Mouse (Mus musculus) CH12.LX (cell line): Measurements from ENCODE around the gene Pde4d. TPM values are rescaled to one million over a fixed set of nuclear protein-coding genes. Genes with fewer than 3 reads are reported as not detected.

Experiments used
- DNase-seq: peaks from one replicate; pipeline ENCODE4 v3.0.0-alpha.2; 2013; ENCODE audit errors: extremely low read depth
- H3K27ac ChIP-seq: 2 replicates; pipeline ENCODE4 v1.5.1; 2012; ENCODE audit warnings: low read depth, mild to moderate bottlenecking, control low read depth, moderate library complexity; ENCODE audit not compliant: insufficient read depth
- H3K27me3 ChIP-seq: replicated peaks from 2 replicates; pipeline ENCODE3; 2012; ENCODE audit warnings: inconsistent platforms
- H3K36me3 ChIP-seq, 2 experiments: replicated peaks in 1 of 2; 2 replicates each; pipeline versions ENCODE3 to v1.6.1; 2012; ENCODE audit warnings: inconsistent platforms in 1 of 2, low read length in 1 of 2, mild to moderate bottlenecking in 1 of 2, mixed read lengths in 1 of 2, moderate library complexity in 1 of 2; ENCODE audit not compliant: control insufficient read depth in 1 of 2, insufficient read depth in 1 of 2
- H3K4me1 ChIP-seq, 2 experiments: 2 replicates each; pipeline ENCODE4 v1.6.1; 2012; ENCODE audit warnings: inconsistent platforms in 1 of 2, moderate library complexity in 1 of 2; ENCODE audit not compliant: insufficient read depth in 2 of 2, control insufficient read depth in 1 of 2
- H3K4me2 ChIP-seq: 2 replicates; pipeline ENCODE4 v1.6.1; 2012; ENCODE audit warnings: low read depth, mild to moderate bottlenecking, control low read depth; ENCODE audit not compliant: poor library complexity, insufficient read depth, severe bottlenecking
- H3K4me3 ChIP-seq, 3 experiments: fragments of 150-350 bp in 1 of 3; sonication (generic) in 1 of 3; replicated peaks in 1 of 3; 2 replicates each; pipeline versions ENCODE3 to v1.5.1; 2011 to 2012; ENCODE audit warnings: low read depth in 2 of 3, low read length in 2 of 3, mild to moderate bottlenecking in 2 of 3, moderate library complexity in 2 of 3, control low read depth in 1 of 3, improper control_type of control experiment in 1 of 3, inconsistent platforms in 1 of 3, mixed read lengths in 1 of 3; ENCODE audit not compliant: poor library complexity in 1 of 3
- H3K79me2 ChIP-seq: replicated peaks from 2 replicates; pipeline ENCODE4 v1.6.1; 2012; ENCODE audit warnings: mild to moderate bottlenecking, moderate library complexity; ENCODE audit not compliant: control insufficient read depth, poor library complexity, insufficient read depth, severe bottlenecking; ENCODE audit errors: extremely low read depth
- H3K9ac ChIP-seq: 2 replicates; pipeline ENCODE4 v1.6.1; 2012; ENCODE audit warnings: low read depth, mild to moderate bottlenecking, control low read depth, moderate library complexity; ENCODE audit not compliant: insufficient read depth
- H3K9me3 ChIP-seq: replicated peaks from 2 replicates; pipeline ENCODE3; 2012; ENCODE audit warnings: low read length, inconsistent platforms, mixed read lengths
- BHLHE40 ChIP-seq: IDR thresholded peaks from 2 replicates; pipeline ENCODE4 v1.6.1; 2011; ENCODE audit warnings: mild to moderate bottlenecking, low read depth, low read length, improper control_type of control experiment
- ELF1 ChIP-seq: IDR thresholded peaks from 2 replicates; pipeline ENCODE4 v1.6.1; 2014; ENCODE audit warnings: low read depth, mild to moderate bottlenecking, inconsistent platforms, low read length, improper control_type of control experiment
- HCFC1 ChIP-seq: IDR thresholded peaks from 2 replicates; pipeline ENCODE4 v1.6.1; 2012; ENCODE audit warnings: low read depth, mild to moderate bottlenecking, inconsistent platforms, low read length, improper control_type of control experiment
- IRF4 ChIP-seq: IDR thresholded peaks from 2 replicates; pipeline ENCODE4 v1.6.1; 2014; ENCODE audit warnings: low read depth, mild to moderate bottlenecking, inconsistent platforms, low read length, improper control_type of control experiment
- MAFK ChIP-seq: IDR thresholded peaks from 2 replicates; pipeline ENCODE4 v1.6.1; 2011; ENCODE audit warnings: low read length, improper control_type of control experiment; ENCODE audit not compliant: insufficient replicate concordance
- MYC ChIP-seq: IDR thresholded peaks from 2 replicates; pipeline ENCODE4 v1.6.1; 2011; ENCODE audit warnings: low read depth, mild to moderate bottlenecking, improper control_type of control experiment, low read length
- POLR2A ChIP-seq: IDR thresholded peaks from 2 replicates; pipeline ENCODE4 v1.6.1; 2011; ENCODE audit warnings: low read depth, mild to moderate bottlenecking, improper control_type of control experiment, low read length
- RAD21 ChIP-seq: IDR thresholded peaks from 2 replicates; pipeline ENCODE4 v1.6.1; 2011; ENCODE audit warnings: low read depth, mild to moderate bottlenecking, low read length, improper control_type of control experiment, moderate library complexity
- RCOR1 ChIP-seq: conservative IDR thresholded peaks from 2 replicates; pipeline ENCODE4 v1.6.1; 2012; ENCODE audit warnings: low read depth, mild to moderate bottlenecking, inconsistent platforms, low read length, improper control_type of control experiment
- SIN3A ChIP-seq: IDR thresholded peaks from 2 replicates; pipeline ENCODE4 v1.6.1; 2012; ENCODE audit warnings: low read length, improper control_type of control experiment, inconsistent platforms
- TBP ChIP-seq: conservative IDR thresholded peaks from 2 replicates; pipeline ENCODE4 v1.6.1; 2011; ENCODE audit warnings: low read depth, low read length, improper control_type of control experiment
- TCF12 ChIP-seq: IDR thresholded peaks from 2 replicates; pipeline ENCODE4 v1.6.1; 2014; ENCODE audit warnings: low read depth, mild to moderate bottlenecking, inconsistent platforms, low read length, improper control_type of control experiment
- ZKSCAN1 ChIP-seq: IDR thresholded peaks from 2 replicates; pipeline ENCODE4 v1.6.1; 2012; ENCODE audit warnings: low read depth, inconsistent platforms, low read length, improper control_type of control experiment, borderline replicate concordance
- ZMIZ1 ChIP-seq: IDR thresholded peaks from 2 replicates; pipeline ENCODE4 v1.6.1; 2012; ENCODE audit warnings: low read depth, mild to moderate bottlenecking, inconsistent platforms, low read length, improper control_type of control experiment
- dilution Hi-C: fragments of 300-500 bp; cut with MboI; formaldehyde crosslinking; loops from 2 replicates; pipeline ENCODE4 v1.14.3; 2020; ENCODE audit warnings: low sequenced_read_pairs; ENCODE audit not compliant: extremely low pct_unique_long_range_greater_than_20kb, extremely low pct_ligation_motif_present
- in situ Hi-C: fragments of 300-500 bp; cut with MboI; formaldehyde crosslinking; loops from 3 replicates; pipeline ENCODE4 v1.14.3; 2019; ENCODE audit warnings: low sequenced_read_pairs, low pct_ligation_motif_present, low pct_unique_long_range_greater_than_20kb, mixed read lengths
- polyA plus RNA-seq: library from polyadenylated mRNA; unstranded; fragments of >175 nt; gene quantifications from 2 replicates; pipeline ENCODE4 v1.2.1, GENCODE M21; 2012; ENCODE audit warnings: low read depth; ENCODE audit not compliant: insufficient read length
- total RNA-seq, 2 experiments: library from RNA; depleted of rRNA; stranded (reverse); fragments of 300-350 nt in 1 of 2; fragments of >200 nt in 1 of 2; gene quantifications; 2 replicates each; pipeline ENCODE4 v1.2.3; 2012 to 2014

The Pde4d gene
- total and polyA plus RNA-seq, 3 experiments, result not detected

DNA sequence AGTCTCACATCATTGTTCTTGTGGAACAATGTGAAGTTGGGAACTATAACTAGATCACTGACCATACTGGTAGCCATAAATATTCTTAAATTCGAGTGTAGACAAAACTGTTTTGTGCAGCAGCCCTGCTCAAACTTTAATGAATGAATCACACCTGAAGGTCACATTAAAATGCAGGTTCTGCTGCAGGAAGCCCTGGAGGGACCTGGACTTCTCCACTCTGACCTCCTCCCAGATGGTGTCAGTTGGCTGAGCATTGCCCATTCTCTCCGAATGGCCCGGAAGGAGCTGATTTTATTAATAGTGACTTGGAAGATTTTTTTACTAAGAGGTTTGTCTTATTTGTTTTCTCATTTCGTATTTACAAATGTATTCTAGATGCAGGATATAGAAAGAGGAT lies 624.3 kb downstream of the Pde4d start (continued):
- no peak for TF ChIP-seq MYC

DNA sequence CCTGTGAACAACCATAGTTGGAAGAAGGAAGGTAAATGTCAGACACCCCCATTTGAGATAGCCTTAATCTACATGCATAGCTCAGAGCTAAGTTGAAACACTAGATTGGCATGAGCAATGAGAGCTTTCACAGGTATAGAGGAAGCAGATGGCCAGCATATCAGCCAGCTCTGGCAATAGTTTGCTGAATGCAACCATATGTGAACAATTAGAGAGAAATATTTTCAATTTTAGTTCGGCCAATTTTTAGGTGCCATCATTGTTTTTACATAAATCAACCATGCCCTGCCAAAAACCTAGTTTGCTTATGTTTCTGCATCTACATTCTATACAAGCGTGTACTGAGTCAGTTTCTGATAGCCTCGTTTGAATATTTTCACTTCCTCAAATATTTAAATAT lies 642.9 kb downstream of the Pde4d start:
- no peak overlapping the region for H3K9ac ChIP-seq
- H3K9me3 ChIP-seq, result no peaks in the 10 kb centered on the region
- in situ Hi-C loops (no loop called here), dilution Hi-C loops (no loop called here)
- no peak for DNase-seq
- H3K36me3 ChIP-seq, result no peaks in the 10 kb centered on the region
- H3K27ac ChIP-seq, result no peak overlapping the region
- H3K4me1 ChIP-seq, result peaks cover 0 to 10% of the 10 kb centered on the region in 2 experiments; a peak in 2 of 4 replicates
- no peaks in the 10 kb centered on the region for H3K27me3 ChIP-seq
- H3K79me2 ChIP-seq, result no peaks in the 10 kb centered on the region
- H3K4me3 ChIP-seq, result no peak overlapping the region
- 0 out of 2 replicates have a peak, but pooled peaks have one; percentile 22 for TF ChIP-seq IRF4
- no peak for TF ChIP-seq BHLHE40
- no peak overlapping the region; the same call in 1 of the 2 replicates for H3K4me2 ChIP-seq

DNA sequence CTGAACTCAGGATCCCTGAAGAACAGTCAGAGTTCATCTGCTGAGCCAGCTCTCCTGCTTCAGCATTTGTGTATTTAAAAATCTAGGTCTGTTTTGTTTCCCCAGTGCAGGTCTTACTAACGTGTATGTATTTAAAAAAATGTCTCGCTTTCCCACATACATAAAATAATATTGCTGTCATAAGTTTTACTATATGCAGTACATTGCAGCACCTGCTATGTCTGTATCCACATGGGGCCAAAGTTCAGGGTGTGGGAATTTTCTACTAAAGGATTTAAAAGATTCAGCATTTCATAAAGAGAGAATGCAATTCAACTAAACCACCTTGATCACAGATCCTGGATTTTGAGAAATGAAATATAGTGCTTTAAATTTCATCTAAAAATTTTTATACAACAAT lies 646.9 kb downstream of the Pde4d start:
- H3K27ac ChIP-seq, result no peak overlapping the region
- H3K9ac ChIP-seq, result no peak overlapping the region
- peaks cover 0 to 10% of the 10 kb centered on the region in 2 experiments; a peak in 2 of 4 replicates for H3K4me1 ChIP-seq
- H3K36me3 ChIP-seq, result no peaks in the 10 kb centered on the region
- no peaks in the 10 kb centered on the region for H3K27me3 ChIP-seq
- H3K4me2 ChIP-seq, result no peak overlapping the region
- H3K79me2 ChIP-seq, result no peaks in the 10 kb centered on the region
- in situ Hi-C loops, result no loop called here
- no peak for TF ChIP-seq RCOR1
- TF ChIP-seq SIN3A, result no peak
- TF ChIP-seq POLR2A, result no peak
- TF ChIP-seq MAFK, result no peak
- no peak for TF ChIP-seq TBP
- no peak for TF ChIP-seq TCF12
- TF ChIP-seq ELF1, result no peak
- TF ChIP-seq HCFC1, result no peak
- no peak for TF ChIP-seq ZMIZ1
- TF ChIP-seq ZKSCAN1, result no peak
- no peak for TF ChIP-seq RAD21
- dilution Hi-C loops, result no loop called here
- no peaks in the 10 kb centered on the region for H3K9me3 ChIP-seq
- H3K4me3 ChIP-seq, result no peak overlapping the region
- DNase-seq, result no peak
